Mouse (Mus musculus) ovary, postnatal 10 days (tissue): ENCODE results near the gene Cep170.

Experiments used
- DNase-seq: peaks from one replicate; pipeline ENCODE4 v3.0.0; 2022; ENCODE audit warnings: low spot score

Cep170 gene

GRCm38 (mm10) chr1:176732834-176733233, 81.0 kb downstream of the Cep170 start:
- DNase-seq, result no peak

- no peak for DNase-seq
These were observed 83.3 kb downstream of the Cep170 start for GRCm38 (mm10) chr1:176730528-176730927.

- no peak for DNase-seq
These were observed 86.5 kb downstream of the Cep170 start for GRCm38 (mm10) chr1:176727372-176727771.

- DNase-seq, result no peak
These were observed 89.1 kb downstream of the Cep170 start for GRCm38 (mm10) chr1:176724771-176725170.

- DNase-seq, result no peak
These were observed 89.8 kb downstream of the Cep170 start for GRCm38 (mm10) chr1:176723858-176724713.

GRCm38 (mm10) chr1:176712436-176712835, 101.4 kb downstream of the Cep170 start:
- DNase-seq, result no peak

- DNase-seq, result no peak
These were observed 113.6 kb downstream of the Cep170 start for GRCm38 (mm10) chr1:176700226-176700625.

GRCm38 (mm10) chr1:176699793-176700192, 114.1 kb downstream of the Cep170 start:
- DNase-seq, result no peak

- DNase-seq, result no peak
These were observed 115.2 kb downstream of the Cep170 start for GRCm38 (mm10) chr1:176698647-176699046.

- peak; percentile 9 for DNase-seq
These were observed 116.8 kb downstream of the Cep170 start for GRCm38 (mm10) chr1:176697091-176697490.

GRCm38 (mm10) chr1:176691101-176691500, 122.8 kb downstream of the Cep170 start:
- DNase-seq, result no peak

- no peak for DNase-seq
These were observed 125.5 kb downstream of the Cep170 start for GRCm38 (mm10) chr1:176688251-176688880.
